Mouse (Mus musculus) kidney, postnatal 10 days (tissue): ENCODE measurements at regions not wholly inside any gene's neighbourhood (a gene's known extent, or its start where the extent isn't known, plus 50 kb on each side); places are given as distances from the start of the nearest gene placed in this dataset.

Experiments
- DNase-seq: peaks from one replicate; pipeline ENCODE4 v3.0.0; 2021; ENCODE audit warnings: mixed read lengths

DNA sequence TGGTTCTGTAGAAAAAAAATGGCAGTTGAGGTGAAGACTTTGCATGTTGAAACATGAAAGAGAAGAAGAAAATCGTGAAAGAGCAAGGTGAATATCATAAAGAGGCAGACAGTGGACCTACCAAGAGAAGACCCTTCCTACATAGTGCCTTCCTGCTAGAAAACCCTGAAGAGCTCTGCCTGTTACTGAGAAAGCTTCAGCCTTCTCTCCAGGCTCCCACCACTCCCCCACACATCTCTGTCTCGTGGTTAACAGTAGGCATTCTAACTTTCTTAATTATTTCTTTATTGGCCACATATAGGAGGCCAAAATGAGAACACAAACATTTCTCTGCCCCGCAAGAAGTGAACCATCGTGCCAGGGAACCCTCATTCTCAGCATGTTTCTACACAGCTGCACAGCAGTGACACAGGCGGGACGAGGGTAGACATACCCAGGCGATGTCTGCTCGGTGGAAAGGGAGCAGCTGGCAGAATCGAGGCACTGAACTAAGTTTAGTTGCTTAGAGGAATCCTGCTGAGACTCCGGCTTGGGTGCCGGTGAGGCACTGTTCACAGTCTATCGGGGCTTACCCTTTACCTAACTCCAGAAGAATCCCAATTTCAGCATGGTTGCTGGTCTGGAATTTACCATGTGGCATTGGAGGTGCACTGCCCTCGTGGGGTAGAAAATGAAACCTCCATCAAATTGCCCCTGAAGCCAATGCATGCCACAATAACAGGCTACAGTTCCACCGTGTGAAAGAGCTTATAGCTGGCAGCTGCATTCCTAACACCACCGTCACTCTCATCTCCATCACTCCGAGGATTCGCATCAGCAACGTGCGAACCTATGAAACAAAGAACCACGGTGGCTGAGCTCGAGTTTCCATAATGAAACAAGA lies 260.4 kb upstream of the Tsc22d2 start:
- DNase-seq = no peak

- peak; percentile 60 for DNase-seq
Observed at GRCm38 (mm10) chr3:58159384-58159783, 255.1 kb upstream of the Tsc22d2 start.

DNA sequence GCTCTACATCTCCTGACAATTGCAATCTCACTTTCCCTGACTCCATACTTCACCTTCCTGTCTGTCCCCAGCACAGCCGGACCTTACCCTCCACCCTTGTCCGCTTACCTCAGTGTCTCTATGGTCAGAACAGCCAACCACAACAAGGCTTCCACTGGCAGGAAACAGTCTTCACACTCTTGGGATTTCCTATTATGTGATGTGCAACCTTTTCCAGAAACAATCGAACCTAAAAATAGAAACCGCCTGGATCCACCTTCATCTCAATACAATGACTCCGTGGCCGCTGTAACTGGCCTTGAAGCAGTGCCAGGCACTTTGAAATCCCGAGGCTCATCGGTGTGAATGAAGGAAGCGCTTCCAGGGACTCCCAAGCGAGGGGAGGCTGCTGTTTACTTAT lies 252.3 kb upstream of the Tsc22d2 start:
- peak; percentile 66 for DNase-seq

DNA sequence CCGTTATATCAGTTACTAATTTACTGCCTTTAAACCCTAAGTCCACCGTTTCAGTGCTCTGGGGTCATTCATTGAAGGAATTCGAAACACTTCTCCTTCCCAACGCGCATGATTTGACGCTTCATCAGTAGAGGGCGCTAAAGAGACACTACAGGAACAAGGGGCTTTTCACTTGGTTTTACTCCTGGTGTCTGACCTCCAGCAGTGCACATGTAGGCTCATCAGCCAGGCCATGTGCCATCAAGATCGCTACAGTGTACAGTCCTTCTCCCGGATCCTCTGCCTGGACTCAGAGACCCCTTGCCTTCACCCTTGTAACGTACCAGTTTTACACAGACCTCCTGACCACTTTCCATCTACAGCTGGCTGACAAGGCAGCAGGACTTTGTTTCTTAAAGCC lies 250.7 kb upstream of the Tsc22d2 start:
- DNase-seq = peak; percentile 87

- DNase-seq = peak; percentile 37
Observed at GRCm38 (mm10) chr3:58166628-58167027, 247.9 kb upstream of the Tsc22d2 start.

GRCm38 (mm10) chr3:58167121-58167520 lies 247.4 kb upstream of the Tsc22d2 start:
- no peak for DNase-seq

GRCm38 (mm10) chr3:58167761-58168290 lies 246.7 kb upstream of the Tsc22d2 start:
- no peak for DNase-seq

- DNase-seq = peak; percentile 45
Observed at GRCm38 (mm10) chr3:58168522-58169185, 245.9 kb upstream of the Tsc22d2 start.

DNA sequence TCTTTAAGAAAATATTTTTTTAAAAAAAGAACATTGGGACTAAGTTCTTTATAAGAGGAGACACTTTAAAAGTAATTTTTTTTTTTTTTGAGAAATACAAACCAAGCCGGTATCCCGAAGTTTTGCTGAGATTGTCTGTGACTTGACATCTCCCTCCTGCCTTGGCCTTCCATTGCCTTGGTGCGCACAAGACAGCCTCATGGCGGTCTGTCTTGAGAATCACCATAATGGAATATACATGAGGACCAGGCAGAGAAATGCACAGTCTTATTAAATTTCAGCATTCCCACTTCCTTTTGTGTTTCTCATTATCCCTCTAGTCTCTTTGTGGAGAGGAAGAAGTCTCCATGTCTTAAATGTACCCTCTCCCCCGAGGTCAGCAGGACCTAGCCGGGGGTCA lies 244.7 kb upstream of the Tsc22d2 start:
- no peak for DNase-seq

- no peak for DNase-seq
Observed at GRCm38 (mm10) chr3:58172096-58172495, 242.4 kb upstream of the Tsc22d2 start.

DNA sequence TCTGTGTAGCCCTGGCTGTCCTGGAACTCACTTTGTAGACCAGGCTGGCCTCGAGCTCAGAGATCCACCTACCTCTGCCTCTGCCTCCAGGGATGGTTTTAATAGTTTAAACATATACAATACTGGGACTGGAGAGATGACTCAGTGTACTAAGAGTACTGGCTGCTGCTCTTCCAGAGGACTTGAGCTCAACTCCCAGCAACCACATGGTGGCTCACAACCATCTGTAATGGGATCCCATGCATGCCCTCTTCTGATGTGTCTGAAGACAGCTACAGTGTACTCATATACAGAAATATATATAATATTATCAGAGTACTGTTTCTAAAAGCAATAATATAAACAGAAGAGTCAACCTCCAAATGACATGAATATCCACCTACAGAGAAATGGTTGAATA lies 240.7 kb upstream of the Tsc22d2 start:
- no peak for DNase-seq

DNA sequence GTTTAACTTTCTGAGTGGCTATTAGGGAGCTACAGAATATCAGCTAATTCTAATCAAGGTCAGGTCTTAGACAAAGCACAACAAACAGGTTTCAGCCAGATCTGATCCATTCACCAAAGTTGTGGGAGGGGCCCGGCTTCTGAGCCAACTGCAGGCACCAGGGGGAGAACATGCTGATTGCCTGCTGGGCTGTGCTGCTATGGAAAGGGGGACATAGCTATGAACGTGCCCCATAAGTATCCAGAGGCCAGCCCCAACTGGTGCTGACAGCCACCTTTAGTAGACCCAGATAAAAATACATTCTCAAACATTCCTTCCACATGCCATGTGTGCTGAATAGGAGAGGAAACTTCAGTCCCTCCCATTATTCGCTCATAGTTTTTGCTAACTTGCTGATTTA lies 232.8 kb upstream of the Tsc22d2 start:
- DNase-seq = no peak

DNA sequence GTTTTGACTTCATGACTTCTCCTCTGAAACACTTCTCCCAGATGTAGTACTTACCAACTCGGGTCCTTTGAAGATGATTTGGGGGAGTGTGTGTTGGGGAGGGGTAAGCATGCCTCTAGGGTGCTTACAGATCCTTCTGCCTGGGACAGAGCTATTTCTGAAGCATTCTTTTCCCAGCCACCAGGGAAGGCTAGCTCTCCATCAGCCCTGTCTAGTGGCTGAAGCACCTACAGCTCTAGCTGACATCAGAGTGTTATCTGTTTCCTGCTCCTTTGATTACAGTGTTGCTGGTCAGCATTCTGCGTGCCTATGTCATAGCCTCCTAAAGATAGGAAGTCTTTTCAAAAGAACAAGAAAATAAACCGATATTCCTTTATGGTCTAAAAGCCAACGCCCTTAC lies 232.2 kb upstream of the Tsc22d2 start:
- no peak for DNase-seq

DNA sequence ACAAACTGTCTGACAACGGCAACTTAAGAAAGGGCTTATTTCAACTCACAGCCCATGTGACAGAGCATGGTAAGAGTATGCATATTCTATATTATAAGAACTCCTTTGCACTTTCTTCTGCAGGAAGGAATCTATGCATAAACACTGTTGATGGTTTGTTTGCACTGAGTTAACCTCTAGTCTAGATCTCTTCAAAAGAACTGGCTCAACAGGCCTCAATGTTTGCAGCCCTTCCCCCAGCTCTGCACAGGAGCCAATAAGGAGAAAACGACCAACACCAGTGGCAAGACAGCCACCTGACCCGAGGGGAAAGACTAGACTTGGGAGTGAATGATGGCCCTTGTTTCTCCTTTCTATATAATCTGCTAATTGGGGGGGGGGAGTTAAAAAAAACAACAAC lies 231.2 kb upstream of the Tsc22d2 start:
- DNase-seq = no peak

DNA sequence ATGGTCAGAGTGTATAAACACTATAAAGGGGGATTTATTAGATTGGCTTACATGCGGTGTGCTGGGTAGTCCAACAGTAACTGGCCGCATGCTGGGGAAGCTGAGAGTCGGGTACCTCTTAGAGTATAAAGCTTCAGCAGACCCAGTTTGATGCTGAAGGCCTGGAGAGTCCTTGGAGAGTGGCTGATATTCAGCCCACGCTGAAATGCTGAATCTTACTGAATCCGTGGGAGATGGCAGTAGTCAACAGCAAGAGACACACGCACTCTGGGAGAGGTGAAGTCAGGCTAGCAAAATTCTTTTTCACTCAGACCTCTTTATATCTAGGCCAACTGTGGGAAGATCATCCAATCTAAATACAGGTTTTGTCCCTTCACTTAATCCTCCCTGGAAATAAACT lies 214.1 kb upstream of the Tsc22d2 start:
- DNase-seq = no peak

- no peak for DNase-seq
Observed at GRCm38 (mm10) chr3:58202816-58203215, 211.7 kb upstream of the Tsc22d2 start.

- no peak for DNase-seq
Observed at GRCm38 (mm10) chr3:58203806-58204205, 210.7 kb upstream of the Tsc22d2 start.

GRCm38 (mm10) chr3:58205526-58205925 lies 209.0 kb upstream of the Tsc22d2 start:
- DNase-seq = no peak

GRCm38 (mm10) chr3:58206776-58207398 lies 207.6 kb upstream of the Tsc22d2 start:
- DNase-seq = peak; percentile 14

GRCm38 (mm10) chr3:58211016-58211415 lies 203.5 kb upstream of the Tsc22d2 start:
- no peak for DNase-seq

GRCm38 (mm10) chr3:58224696-58225095 lies 189.8 kb upstream of the Tsc22d2 start:
- no peak for DNase-seq

- no peak for DNase-seq
Observed at GRCm38 (mm10) chr3:58226447-58227321, 187.8 kb upstream of the Tsc22d2 start.

GRCm38 (mm10) chr3:58227322-58227627 lies 187.2 kb upstream of the Tsc22d2 start:
- DNase-seq = no peak
